Mouse (Mus musculus): Measurements from ENCODE around the gene Usp43. TPM values are rescaled to one million over a fixed set of nuclear protein-coding genes. Genes with fewer than 3 reads are reported as not detected.

The Usp43 gene
- total and polyA plus RNA-seq, 3 experiments = 0.05 TPM; not detected in 2

- DNase-seq (ENCODE audit: low spot score) (no peak), ATAC-seq (ENCODE audit: extremely low read depth, insufficient number of reproducible peaks, low FRiP score, poor library complexity, severe bottlenecking) (no peak)
- Histone ChIP-seq H3K4me3 (ENCODE audit: low read depth, low read length) (no peak overlapping the region), H3K4me1 (ENCODE audit: insufficient read depth, low read depth, low read length) (no peaks in the 10 kb centered on the region), H3K9me3 (replicated peaks) (no peaks in the 10 kb centered on the region), H3K27me3 (ENCODE audit: insufficient read depth, low read length) (no peaks in the 10 kb centered on the region), H3K36me3 (replicated peaks) (no peaks in the 10 kb centered on the region)
- no peak for TF ChIP-seq CTCF (IDR thresholded peaks at IDR 0.05; ENCODE audit: low read depth, low read length)
- no peak for TF ChIP-seq POLR2AphosphoS5 (IDR thresholded peaks at IDR 0.05; ENCODE audit: insufficient replicate concordance, low read depth, low read length)
- no peak for TF ChIP-seq GATA2 (IDR thresholded peaks at IDR 0.05; ENCODE audit: borderline replicate concordance, low read depth, low read length)
- TF ChIP-seq TAL1 (conservative IDR thresholded peaks at IDR 0.05; ENCODE audit: low read depth, low read length) = no peak
- no peak for TF ChIP-seq GATA1 (IDR thresholded peaks at IDR 0.05; ENCODE audit: borderline replicate concordance, low read length)
Measured at GRCm38 (mm10) chr11:67954413-67954812, 32.5 kb upstream of the Usp43 start.

GRCm38 (mm10) chr11:67953604-67954003 lies 31.7 kb upstream of the Usp43 start:
- no peak for ATAC-seq (ENCODE audit: extremely low read depth, insufficient number of reproducible peaks, low FRiP score, poor library complexity, severe bottlenecking)
- Histone ChIP-seq H3K4me3 (ENCODE audit: low read depth, low read length) (no peak overlapping the region), H3K4me1 (ENCODE audit: insufficient read depth, low read depth, low read length) (no peaks in the 10 kb centered on the region), H3K36me3 (replicated peaks) (no peaks in the 10 kb centered on the region), H3K9me3 (replicated peaks) (no peaks in the 10 kb centered on the region), H3K27me3 (ENCODE audit: insufficient read depth, low read length) (no peaks in the 10 kb centered on the region)
- TF ChIP-seq POLR2AphosphoS5 (IDR thresholded peaks at IDR 0.05; ENCODE audit: insufficient replicate concordance, low read depth, low read length) = no peak
- TF ChIP-seq CTCF (IDR thresholded peaks at IDR 0.05; ENCODE audit: low read depth, low read length) = no peak
- TF ChIP-seq GATA1 (IDR thresholded peaks at IDR 0.05; ENCODE audit: borderline replicate concordance, low read length) = no peak
- TF ChIP-seq GATA2 (IDR thresholded peaks at IDR 0.05; ENCODE audit: borderline replicate concordance, low read depth, low read length) = no peak
- no peak for TF ChIP-seq TAL1 (conservative IDR thresholded peaks at IDR 0.05; ENCODE audit: low read depth, low read length)
- DNase-seq (ENCODE audit: low spot score) = no peak

DNA sequence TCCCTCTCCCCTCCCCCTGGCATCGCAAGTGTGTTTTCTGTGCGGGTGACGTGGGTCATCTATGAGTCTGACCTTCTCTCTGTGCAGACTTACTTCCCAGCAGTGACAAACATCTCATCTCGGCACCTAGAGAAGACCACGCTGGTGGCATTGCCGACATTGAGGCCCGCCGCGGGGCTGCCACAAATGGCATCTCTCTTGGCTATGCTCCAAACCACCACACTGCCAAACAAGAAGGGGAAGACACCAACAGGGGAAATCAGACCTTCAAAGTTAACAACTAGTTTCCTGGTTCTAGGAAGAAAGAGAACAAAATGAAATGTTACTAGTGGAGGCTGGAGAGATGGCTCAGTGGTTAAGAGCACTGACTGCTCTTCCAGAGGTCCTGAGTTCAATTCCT lies 27.5 kb upstream of the Usp43 start:
- DNase-seq (ENCODE audit: low spot score) (no peak), ATAC-seq (ENCODE audit: extremely low read depth, insufficient number of reproducible peaks, low FRiP score, poor library complexity, severe bottlenecking) (no peak)
- Histone ChIP-seq H3K36me3 (replicated peaks) (no peaks in the 10 kb centered on the region), H3K4me1 (ENCODE audit: insufficient read depth, low read depth, low read length) (no peaks in the 10 kb centered on the region), H3K4me3 (ENCODE audit: low read depth, low read length) (no peak overlapping the region), H3K27me3 (ENCODE audit: insufficient read depth, low read length) (no peaks in the 10 kb centered on the region), H3K9me3 (replicated peaks) (no peaks in the 10 kb centered on the region)
- TF ChIP-seq TAL1 (conservative IDR thresholded peaks at IDR 0.05; ENCODE audit: low read depth, low read length) (no peak), GATA1 (IDR thresholded peaks at IDR 0.05; ENCODE audit: borderline replicate concordance, low read length) (no peak), GATA2 (IDR thresholded peaks at IDR 0.05; ENCODE audit: borderline replicate concordance, low read depth, low read length) (no peak), POLR2AphosphoS5 (IDR thresholded peaks at IDR 0.05; ENCODE audit: insufficient replicate concordance, low read depth, low read length) (no peak), CTCF (IDR thresholded peaks at IDR 0.05; ENCODE audit: low read depth, low read length) (no peak)

DNA sequence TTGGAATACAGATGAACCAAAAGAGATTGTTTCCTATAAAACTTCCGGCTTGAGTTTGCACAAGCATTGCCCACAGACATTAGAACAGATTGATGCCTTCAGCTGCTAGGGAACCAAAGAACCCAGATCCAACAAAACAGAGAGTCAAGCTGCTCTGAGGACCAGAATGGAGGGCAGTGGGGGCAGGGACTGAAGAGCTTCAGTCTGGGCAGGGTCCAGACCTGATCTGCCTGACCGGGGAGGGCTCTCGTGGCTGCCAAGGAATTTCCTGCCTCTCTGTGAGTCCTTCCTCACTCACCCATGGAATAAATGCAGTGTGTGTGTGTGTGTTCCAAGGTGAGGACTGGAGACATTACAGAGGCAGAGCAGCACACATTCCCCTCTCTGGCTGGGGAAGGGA lies 26.3 kb upstream of the Usp43 start:
- no peak overlapping the region for H3K4me3 ChIP-seq (ENCODE audit: low read depth, low read length)
- TF ChIP-seq POLR2AphosphoS5 (IDR thresholded peaks at IDR 0.05; ENCODE audit: insufficient replicate concordance, low read depth, low read length) = no peak
- no peak for TF ChIP-seq TAL1 (conservative IDR thresholded peaks at IDR 0.05; ENCODE audit: low read depth, low read length)
- no peak for TF ChIP-seq GATA1 (IDR thresholded peaks at IDR 0.05; ENCODE audit: borderline replicate concordance, low read length)
- H3K36me3 ChIP-seq (replicated peaks) = no peaks in the 10 kb centered on the region
- no peak for DNase-seq (ENCODE audit: low spot score)
- H3K27me3 ChIP-seq (ENCODE audit: insufficient read depth, low read length) = no peaks in the 10 kb centered on the region
- no peaks in the 10 kb centered on the region for H3K4me1 ChIP-seq (ENCODE audit: insufficient read depth, low read depth, low read length)
- ATAC-seq (ENCODE audit: extremely low read depth, insufficient number of reproducible peaks, low FRiP score, poor library complexity, severe bottlenecking) = no peak
- no peaks in the 10 kb centered on the region for H3K9me3 ChIP-seq (replicated peaks)

GRCm38 (mm10) chr11:67932156-67932555 lies 10.2 kb upstream of the Usp43 start:
- no peak for TF ChIP-seq POLR2AphosphoS5 (IDR thresholded peaks at IDR 0.05; ENCODE audit: insufficient replicate concordance, low read depth, low read length)
- TF ChIP-seq GATA2 (IDR thresholded peaks at IDR 0.05; ENCODE audit: borderline replicate concordance, low read depth, low read length) = no peak
- TF ChIP-seq CTCF (IDR thresholded peaks at IDR 0.05; ENCODE audit: low read depth, low read length) = no peak
- no peak for TF ChIP-seq TAL1 (conservative IDR thresholded peaks at IDR 0.05; ENCODE audit: low read depth, low read length)
- TF ChIP-seq GATA1 (IDR thresholded peaks at IDR 0.05; ENCODE audit: borderline replicate concordance, low read length) = no peak
- Histone ChIP-seq H3K9me3 (replicated peaks) (no peaks in the 10 kb centered on the region; the same call in 1 of the 2 replicates), H3K27me3 (ENCODE audit: insufficient read depth, low read length) (no peaks in the 10 kb centered on the region), H3K36me3 (replicated peaks) (no peaks in the 10 kb centered on the region), H3K4me3 (ENCODE audit: low read depth, low read length) (no peak overlapping the region), H3K4me1 (ENCODE audit: insufficient read depth, low read depth, low read length) (no peaks in the 10 kb centered on the region)
- ATAC-seq (ENCODE audit: extremely low read depth, insufficient number of reproducible peaks, low FRiP score, poor library complexity, severe bottlenecking) = no peak
- no peak for DNase-seq (ENCODE audit: low spot score)

DNA sequence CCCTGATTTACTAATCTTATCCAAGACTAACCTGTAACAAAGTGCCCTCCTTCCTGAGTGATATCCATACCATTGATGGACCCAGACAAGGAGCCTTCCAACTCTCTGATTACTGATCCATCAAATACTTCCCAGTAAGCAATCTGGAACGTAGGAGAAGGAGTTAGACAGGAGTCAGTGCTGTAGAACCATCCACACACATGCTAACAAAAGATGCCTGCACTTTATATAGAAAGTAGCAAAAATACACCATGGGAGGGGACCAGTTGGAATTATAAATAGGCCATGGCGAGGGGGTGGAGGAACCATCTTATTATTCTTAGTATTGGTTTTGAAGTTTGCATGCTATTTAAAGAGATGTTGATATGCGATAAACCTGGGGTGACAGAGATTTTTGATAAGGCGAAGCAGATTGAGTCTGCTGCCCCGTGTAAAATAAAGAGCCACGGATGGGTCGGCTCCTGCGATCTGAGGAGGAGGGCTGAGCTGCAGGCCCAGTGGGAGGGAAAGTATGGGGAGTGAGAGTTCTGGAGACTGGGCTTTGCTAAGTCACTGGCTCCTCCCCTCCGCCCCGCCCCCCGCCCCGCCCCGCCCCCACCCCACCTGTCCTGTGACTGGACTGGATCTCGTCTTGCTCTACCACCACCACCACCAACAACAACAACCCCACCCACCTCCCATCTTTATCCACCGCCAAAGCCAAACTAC lies 4.5 kb upstream of the Usp43 start:
- Histone ChIP-seq H3K4me3 (ENCODE audit: low read depth, low read length) (no peak overlapping the region), H3K27me3 (ENCODE audit: insufficient read depth, low read length) (no peaks in the 10 kb centered on the region), H3K4me1 (ENCODE audit: insufficient read depth, low read depth, low read length) (no peaks in the 10 kb centered on the region), H3K36me3 (replicated peaks) (no peaks in the 10 kb centered on the region), H3K9me3 (replicated peaks) (peaks cover 19% of the 10 kb centered on the region)
- TF ChIP-seq TAL1 (conservative IDR thresholded peaks at IDR 0.05; ENCODE audit: low read depth, low read length) (no peak), POLR2AphosphoS5 (IDR thresholded peaks at IDR 0.05; ENCODE audit: insufficient replicate concordance, low read depth, low read length) (no peak)
- DNase-seq (ENCODE audit: low spot score) (no peak), ATAC-seq (ENCODE audit: extremely low read depth, insufficient number of reproducible peaks, low FRiP score, poor library complexity, severe bottlenecking) (no peak)

Measured in G1E (cell line).